Mouse (Mus musculus) neutrophil, adult 59 days (primary cell): ENCODE data around the gene Tmem268. TPM values are rescaled to one million over a fixed set of nuclear protein-coding genes. Genes with fewer than 3 reads are reported as not detected.

Experiments
- total RNA-seq, 2 experiments: library from RNA; stranded (reverse); gene quantifications; 1 replicate in 1 of 2; 2 replicates in 1 of 2; pipeline ENCODE4 v1.2.4; 2023

Gene Tmem268
- 10 to 100 TPM; 24.1 to 28.0 TPM for total RNA-seq

DNA sequence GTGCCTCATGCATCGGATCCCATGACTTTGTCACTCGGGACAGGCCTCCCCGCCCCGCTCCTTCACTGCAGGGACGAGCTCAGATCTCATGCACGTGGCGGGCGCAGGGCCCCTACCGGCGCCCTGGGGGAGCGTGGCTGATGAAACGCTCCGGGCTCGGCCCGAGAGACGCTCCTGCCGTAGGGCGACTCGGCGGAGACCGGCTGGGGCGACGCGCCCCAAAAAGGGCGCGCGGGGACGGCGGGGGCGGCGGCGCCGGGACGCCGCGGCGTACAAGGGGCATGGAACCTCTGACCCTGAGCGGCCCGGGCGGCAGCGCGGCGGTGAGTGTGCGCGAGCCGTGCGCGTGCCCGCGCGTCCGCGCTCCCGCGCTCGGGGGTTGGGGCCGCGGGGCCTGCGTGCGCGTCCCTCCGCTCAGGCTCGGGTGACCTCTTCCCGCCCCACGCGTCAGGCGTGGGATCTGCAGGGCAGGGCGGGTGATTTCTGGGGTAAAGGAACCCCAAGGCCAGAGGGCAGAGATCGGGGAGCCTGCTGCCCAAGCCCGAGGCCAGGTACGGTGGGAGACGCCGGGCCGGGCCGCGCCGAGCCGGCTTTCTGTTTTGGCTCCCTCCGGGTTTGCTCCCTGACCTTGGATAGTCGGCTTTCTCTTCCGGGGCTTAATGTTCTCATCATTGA, at the start of gene Tmem268:
TSS of gene Tmem268 (plus strand) at position 375 of the 675 bp plus-strand sequence.

DNA sequence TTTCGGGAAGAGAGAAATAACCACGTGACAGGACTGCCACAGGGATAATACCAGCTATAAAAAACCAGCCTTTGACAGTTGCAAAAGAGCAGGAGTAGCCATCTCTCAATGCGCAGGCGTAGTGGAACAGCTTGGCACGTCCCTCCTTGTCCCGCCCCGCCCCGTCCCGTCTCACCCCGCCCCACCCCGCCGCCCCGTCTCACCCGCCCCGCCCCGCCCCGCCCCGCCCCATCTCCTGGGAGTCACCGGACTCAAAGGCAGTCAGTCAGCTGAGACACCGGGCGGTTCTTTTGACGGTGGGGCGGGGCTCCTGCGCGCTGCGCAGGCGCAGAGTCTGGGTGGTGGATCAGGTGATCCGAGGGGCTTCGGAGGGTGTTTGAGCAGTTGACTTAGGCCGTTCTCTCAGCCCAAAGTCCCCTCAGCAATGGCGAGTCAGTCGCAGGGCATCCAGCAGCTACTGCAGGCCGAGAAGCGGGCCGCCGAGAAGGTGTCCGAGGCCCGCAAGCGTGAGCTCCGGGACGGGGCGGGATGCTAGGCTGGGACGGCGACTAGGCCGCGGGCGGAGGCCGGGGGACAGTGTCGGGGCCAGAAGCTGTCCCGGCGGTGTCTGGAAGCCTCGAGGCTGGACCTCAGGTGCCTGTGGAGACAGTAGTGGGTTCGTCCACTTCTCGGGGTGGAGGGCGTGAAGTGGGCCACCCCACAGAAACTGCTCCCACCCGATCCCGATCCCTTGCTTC, 13.9 kb upstream of the Tmem268 start, which contains the start of gene Atp6v1g1:
TSS of gene Atp6v1g1 (plus strand) at position 279 of the 737 bp plus-strand sequence.

GRCm38 (mm10) chr4:63604945-63605344, 46.4 kb downstream of the Tmem268 start, which contains the start of gene Gm11213:
Gene Gm11213, minus strand, starts transcription at chr4:63605261.

DNA sequence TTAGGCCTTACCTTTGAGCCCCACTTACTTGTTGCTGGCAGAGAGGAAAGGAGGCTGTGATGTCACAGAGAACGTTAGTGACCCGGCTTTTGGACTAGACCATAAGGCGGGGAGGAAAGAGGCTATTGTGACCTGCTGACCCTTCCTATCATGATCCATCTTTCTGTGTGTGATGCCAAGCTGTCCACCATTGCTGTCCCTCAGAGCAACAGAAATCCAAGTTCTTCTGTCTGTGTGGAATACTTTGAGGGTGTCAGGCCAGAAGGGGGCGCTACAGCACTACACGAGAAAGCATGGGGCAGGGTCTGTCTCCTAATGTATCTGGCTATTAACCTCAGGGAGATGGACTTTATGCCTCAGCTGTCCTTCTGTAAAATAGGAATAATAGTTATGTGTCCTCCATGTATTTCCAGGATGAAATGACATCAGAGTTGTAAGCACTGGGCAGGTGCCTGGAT, 63.8 kb downstream of the Tmem268 start, which contains the start of gene Tex48:
TSS of gene Tex48 (minus strand) at position 51 of the 458 bp plus-strand sequence.

Other genes starting within 250 kb of the Tmem268 start
- 10 to 100 TPM; 27.7 to 36.6 TPM for gene Orm1, start 214.2 kb upstream of the Tmem268 start, total RNA-seq
- gene Orm3, start 202.6 kb upstream of the Tmem268 start, total RNA-seq, result not detected
- 1 to 10 TPM in 1 of 2 experiments, under 1 TPM in 1; 0.57 to 2.4 TPM for gene Orm2, start 196.3 kb upstream of the Tmem268 start, total RNA-seq
- 100 to 1,000 TPM; 265 to 278 TPM for gene Akna, start 155.4 kb upstream of the Tmem268 start, total RNA-seq
- 1 to 10 TPM in 1 of 2 experiments, under 1 TPM in 1; 0.56 to 1.9 TPM for gene Whrn, start 62.8 kb upstream of the Tmem268 start, total RNA-seq
- 100 to 1,000 TPM; 135 to 139 TPM for gene Atp6v1g1, start 14.0 kb upstream of the Tmem268 start, total RNA-seq
- not detected for gene Gm11213, start 46.5 kb downstream of the Tmem268 start, total RNA-seq
- not detected for gene Tex48, start 63.6 kb downstream of the Tmem268 start, total RNA-seq
- not detected for gene Gm11214, start 104.6 kb downstream of the Tmem268 start, total RNA-seq
- not detected for gene Tnfsf15, start 186.3 kb downstream of the Tmem268 start, total RNA-seq